Mouse (Mus musculus) B cell, adult 62 days (primary cell): ENCODE measurements around the gene Gm48551. TPM values are rescaled to one million over a fixed set of nuclear protein-coding genes. Genes with fewer than 3 reads are reported as not detected.

Source experiments
- total RNA-seq: library from RNA; stranded (reverse); gene quantifications from 4 replicates; pipeline ENCODE4 v1.2.4, GENCODE M21; 2023

Gene Gm48551
- total RNA-seq: 1.4 to 3.0 TPM (median 2.2 TPM) in 4 replicates

GRCm38 (mm10) chr10:81383802-81384604 lies at the start of gene Gm48551, which contains the start of gene Dohh:
Gene Gm48551 (plus strand): TSS chr10:81384466.
Gene Dohh (plus strand): TSS chr10:81384428.

GRCm38 (mm10) chr10:81342686-81343505 lies 41.4 kb upstream of the Gm48551 start, which contains the start of gene Gipc3:
Gene Gipc3 (minus strand): TSS chr10:81343266.

GRCm38 (mm10) chr10:81350351-81351063 lies 33.8 kb upstream of the Gm48551 start, which contains the start of gene Hmg20b:
Gene Hmg20b (minus strand): TSS chr10:81350480.

GRCm38 (mm10) chr10:81356991-81357844 lies 27.0 kb upstream of the Gm48551 start, which contains the start of gene Mfsd12:
Gene Mfsd12 (plus strand): TSS chr10:81357491.

GRCm38 (mm10) chr10:81365672-81366476 lies 18.4 kb upstream of the Gm48551 start, which contains the start of gene 4930404N11Rik:
Gene 4930404N11Rik (minus strand): TSS chr10:81365816.

GRCm38 (mm10) chr10:81377793-81378552 lies 6.3 kb upstream of the Gm48551 start, which contains the start of gene Fzr1:
Gene Fzr1 (minus strand): TSS chr10:81378516.

GRCm38 (mm10) chr10:81388505-81389055 lies 4.3 kb downstream of the Gm48551 start, which contains the start of gene Gm48552:
Gene Gm48552 (plus strand): TSS chr10:81389005.

GRCm38 (mm10) chr10:81392781-81393185 lies 8.5 kb downstream of the Gm48551 start, which contains the start of gene Smim24:
Gene Smim24 (plus strand): TSS chr10:81393051.

Other genes starting within 250 kb of the Gm48551 start
- 102 to 107 TPM (median 105 TPM) in 4 replicates for gene Zbtb7a, start 249.2 kb upstream of the Gm48551 start, total RNA-seq
- 60.6 to 70.8 TPM (median 66.5 TPM) in 4 replicates for gene Pias4, start 216.5 kb upstream of the Gm48551 start, total RNA-seq
- gene Eef2, start 207.8 kb upstream of the Gm48551 start, total RNA-seq: 1,970 to 2,090 TPM (median 2,027 TPM) in 4 replicates
- 79.2 to 84.3 TPM (median 81.9 TPM) in 4 replicates for gene Dapk3, start 201.5 kb upstream of the Gm48551 start, total RNA-seq
- gene 4930442H23Rik, start 200.6 kb upstream of the Gm48551 start, total RNA-seq: not detected in 4 replicates
- gene Nmrk2, start 182.4 kb upstream of the Gm48551 start, total RNA-seq: not detected in 4 replicates
- gene Atcay, start 153.6 kb upstream of the Gm48551 start, total RNA-seq: not detected in 4 replicates
- gene Zfr2, start 151.3 kb upstream of the Gm48551 start, total RNA-seq: 4.3 to 6.4 TPM (median 4.6 TPM) in 4 replicates
- gene Matk, start 131.5 kb upstream of the Gm48551 start, total RNA-seq: 25.9 to 37.1 TPM (median 29.9 TPM) in 4 replicates
- 120 to 145 TPM (median 129 TPM) in 4 replicates for gene Mrpl54, start 117.5 kb upstream of the Gm48551 start, total RNA-seq
- gene Apba3, start 117.5 kb upstream of the Gm48551 start, total RNA-seq: 22.1 to 30.5 TPM (median 26.9 TPM) in 4 replicates
- 11.7 to 14.1 TPM (median 12.2 TPM) in 4 replicates for gene Tjp3, start 92.9 kb upstream of the Gm48551 start, total RNA-seq
- gene Pip5k1c, start 91.5 kb upstream of the Gm48551 start, total RNA-seq: 147 to 164 TPM (median 158 TPM) in 4 replicates
- 45.5 to 50.8 TPM (median 48.1 TPM) in 4 replicates for gene Cactin, start 63.4 kb upstream of the Gm48551 start, total RNA-seq
- 3.3 to 4.4 TPM (median 3.7 TPM) in 4 replicates for gene Tbxa2r, start 55.7 kb upstream of the Gm48551 start, total RNA-seq
- gene Gipc3, start 41.2 kb upstream of the Gm48551 start, total RNA-seq: 0.57 to 1.1 TPM (median 0.80 TPM) in 4 replicates
- 71.5 to 76.8 TPM (median 75.7 TPM) in 4 replicates for gene Hmg20b, start 34.0 kb upstream of the Gm48551 start, total RNA-seq
- gene Mfsd12, start 27.0 kb upstream of the Gm48551 start, total RNA-seq: 8.7 to 13.6 TPM (median 9.9 TPM) in 4 replicates
- 5.0 to 8.0 TPM (median 6.8 TPM) in 4 replicates for gene 4930404N11Rik, start 18.6 kb upstream of the Gm48551 start, total RNA-seq
- 41.9 to 52.4 TPM (median 51.6 TPM) in 4 replicates for gene Fzr1, start 6.0 kb upstream of the Gm48551 start, total RNA-seq
- gene Dohh, start within 50 bp of the Gm48551 start, total RNA-seq: 37.0 to 49.1 TPM (median 44.0 TPM) in 4 replicates
- gene Gm48552, start 4.5 kb downstream of the Gm48551 start, total RNA-seq: 2.3 to 8.8 TPM (median 6.4 TPM) in 4 replicates
- 4.3 to 8.4 TPM (median 7.4 TPM) in 4 replicates for gene Smim24, start 8.6 kb downstream of the Gm48551 start, total RNA-seq
- gene Nfic, start 71.2 kb downstream of the Gm48551 start, total RNA-seq: 18.3 to 24.4 TPM (median 19.5 TPM) in 4 replicates
- not detected in 4 replicates for gene Celf5, start 98.2 kb downstream of the Gm48551 start, total RNA-seq
- 99.6 to 113 TPM (median 106 TPM) in 4 replicates for gene Ncln, start 111.9 kb downstream of the Gm48551 start, total RNA-seq
- gene S1pr4, start 115.7 kb downstream of the Gm48551 start, total RNA-seq: 48.2 to 59.1 TPM (median 54.6 TPM) in 4 replicates
- gene Gna15, start 139.8 kb downstream of the Gm48551 start, total RNA-seq: 5.1 to 6.6 TPM (median 5.9 TPM) in 4 replicates
- gene Gna11, start 160.7 kb downstream of the Gm48551 start, total RNA-seq: 24.1 to 34.4 TPM (median 29.1 TPM) in 4 replicates
- gene Aes, start 175.0 kb downstream of the Gm48551 start, total RNA-seq: 294 to 321 TPM (median 315 TPM) in 4 replicates
- 2.8 to 6.0 TPM (median 4.1 TPM) in 4 replicates for gene Tle2, start 190.1 kb downstream of the Gm48551 start, total RNA-seq
- gene Tle6, start 216.6 kb downstream of the Gm48551 start, total RNA-seq: 2.2 to 2.5 TPM in 2 of 4 replicates, not detected in the others
- 2.7 to 4.5 TPM (median 3.1 TPM) in 4 replicates for gene BC025920, start 221.8 kb downstream of the Gm48551 start, total RNA-seq
- 18.6 to 23.1 TPM (median 19.3 TPM) in 4 replicates for gene Sirt6, start 243.3 kb downstream of the Gm48551 start, total RNA-seq
- gene Ankrd24, start 244.1 kb downstream of the Gm48551 start, total RNA-seq: 1.1 to 3.1 TPM (median 1.5 TPM) in 4 replicates